Mouse (Mus musculus) kidney, embryonic 16.5 days (tissue): ENCODE data around the gene Bet1l. TPM values are rescaled to one million over a fixed set of nuclear protein-coding genes. Genes with fewer than 3 reads are reported as not detected.
A peak's percentile ranks its signal among the peaks of the same experiment; 100 is the strongest.

Experiments used
- ATAC-seq: fragments of 200-750 bp; cut with Nextera tagmentation; 2 replicates; pipeline ENCODE4 v1.8.0; 2017; ENCODE audit warnings: moderate TSS enrichment; ENCODE audit not compliant: low FRiP score, low TSS enrichment
- H3K27ac ChIP-seq: fragments of 300-500 bp; sonication (generic); 2 replicates; pipeline ENCODE4 v1.5.1; 2014; ENCODE audit warnings: low read length
- H3K27me3 ChIP-seq: fragments of 300-500 bp; sonication (generic); 2 replicates; pipeline ENCODE4 v1.6.1; 2014; ENCODE audit warnings: low read length, control low read depth, mixed read lengths; ENCODE audit not compliant: insufficient read depth
- H3K36me3 ChIP-seq: fragments of 300-500 bp; sonication (generic); 2 replicates; pipeline ENCODE4 v1.6.1; 2014; ENCODE audit warnings: low read length, control low read depth, mixed read lengths; ENCODE audit not compliant: insufficient read depth
- H3K4me1 ChIP-seq: fragments of 300-500 bp; sonication (generic); 2 replicates; pipeline ENCODE4 v1.6.1; 2014; ENCODE audit warnings: low read length, control low read depth, mixed read lengths; ENCODE audit not compliant: insufficient read depth
- H3K4me2 ChIP-seq: fragments of 300-500 bp; sonication (generic); replicated peaks from 2 replicates; pipeline ENCODE4 v1.6.1; 2014; ENCODE audit warnings: low read depth, low read length
- H3K4me3 ChIP-seq: fragments of 300-500 bp; sonication (generic); 2 replicates; pipeline ENCODE4 v1.5.1; 2014; ENCODE audit warnings: mild to moderate bottlenecking, low read length
- H3K9ac ChIP-seq: fragments of 300-500 bp; sonication (generic); replicated peaks from 2 replicates; pipeline ENCODE4 v1.6.1; 2014; ENCODE audit warnings: low read length
- H3K9me3 ChIP-seq: fragments of 300-500 bp; sonication (generic); 2 replicates; pipeline ENCODE4 v1.6.1; 2016; ENCODE audit warnings: low read length, control low read depth
- WGBS: fragments of 180-500 bp; shearing (Covaris S2); extraction: QIAGEN DNeasy Blood & Tissue Kit; methylation state at CpG from one replicate; pipeline ENCODE4 v1.1.7; 2014; 5-methylcytosine and 5-hydroxymethylcytosine counted together
- polyA plus RNA-seq: library from polyadenylated mRNA; unstranded; fragments of >200 nt; fragmentation: Nextera tagmentation; extraction: Ambion mirVana; gene quantifications from 2 replicates; pipeline ENCODE4 v1.2.1, GENCODE M21; 2015

Bet1l gene
- polyA plus RNA-seq, 1 experiment from 2014 or later, result 42.1 TPM

- Histone ChIP-seq H3K27me3 (peaks cover 6% of the 10 kb centered on the region; the same call in 1 of the 2 replicates), H3K4me2 (no peak overlapping the region), H3K9me3 (no peaks in the 10 kb centered on the region), H3K4me1 (no peaks in the 10 kb centered on the region), H3K4me3 (no peak overlapping the region), H3K36me3 (no peaks in the 10 kb centered on the region), H3K27ac (no peak overlapping the region), H3K9ac (no peak overlapping the region)
- no peak for ATAC-seq
- WGBS, result 80% methylated on average over 9 of the region's 9 CpGs
Observed at GRCm38 (mm10) chr7:140836243-140837115, 20.9 kb downstream of the Bet1l start.

DNA sequence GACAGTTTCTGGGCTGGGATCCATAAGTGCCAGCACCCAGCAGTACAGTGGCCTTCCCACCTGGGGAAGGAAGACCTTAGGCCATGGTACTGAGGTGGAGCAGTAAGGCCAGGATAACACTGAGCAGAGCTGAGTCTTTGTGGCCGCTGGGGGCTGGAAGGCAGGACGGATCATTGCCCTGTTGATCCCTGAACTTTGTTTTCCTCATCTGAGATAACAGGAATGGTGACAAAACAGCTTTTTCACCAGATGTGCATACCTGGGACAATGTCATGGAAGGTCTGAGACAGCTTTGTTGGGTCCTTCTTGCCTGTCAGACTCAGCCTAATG, 21.7 kb downstream of the Bet1l start:
- H3K4me1 ChIP-seq, result no peaks in the 10 kb centered on the region
- no peaks in the 10 kb centered on the region for H3K36me3 ChIP-seq
- ATAC-seq, result no peak
- H3K9me3 ChIP-seq, result no peaks in the 10 kb centered on the region
- no peak overlapping the region for H3K27ac ChIP-seq
- 0 out of 2 replicates have a peak, but pooled peaks cover 3% of the 10 kb centered on the region for H3K27me3 ChIP-seq
- no peak overlapping the region for H3K4me3 ChIP-seq
- H3K9ac ChIP-seq, result no peak overlapping the region
- 83% methylated on average over 2 of the region's 2 CpGs for WGBS
- H3K4me2 ChIP-seq, result no peak overlapping the region

DNA sequence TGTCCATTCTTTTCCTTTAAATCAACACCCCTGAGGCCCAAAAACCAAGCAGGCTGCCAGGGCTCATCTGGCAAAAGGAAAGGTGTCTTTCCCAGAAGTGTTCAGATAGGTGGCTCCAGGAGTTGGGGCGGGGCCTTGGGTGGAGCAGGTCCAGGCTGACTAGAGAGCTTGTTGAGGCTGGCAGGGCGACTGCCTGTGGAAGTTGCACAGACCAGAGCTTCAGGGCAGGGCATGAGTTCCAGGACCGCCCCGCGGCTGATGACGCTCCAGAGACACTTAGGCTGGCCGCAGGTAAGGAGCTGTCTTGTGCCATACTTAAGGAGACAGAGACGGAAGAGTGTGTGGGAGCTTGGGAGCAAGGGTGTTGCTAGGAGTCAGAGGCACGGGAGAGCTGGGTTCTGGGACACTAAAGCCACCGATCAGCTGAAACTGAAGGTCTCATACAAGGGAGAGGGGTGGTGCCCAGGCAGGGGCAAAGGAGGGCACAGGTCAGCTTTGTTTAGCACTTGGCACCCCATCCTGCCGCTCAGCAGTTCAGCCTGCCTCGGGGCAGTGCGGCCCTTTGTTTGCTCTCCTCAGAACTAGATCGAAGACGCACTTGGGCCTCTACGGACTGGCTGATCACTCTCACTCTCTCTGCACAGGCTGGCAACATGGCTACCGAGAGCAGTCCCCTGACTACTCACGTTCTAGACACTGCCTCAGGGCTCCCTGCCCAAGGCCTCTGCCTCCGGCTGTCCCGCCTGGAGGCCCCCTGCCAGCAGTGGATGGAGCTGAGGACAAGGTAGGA, 22.2 kb downstream of the Bet1l start, which contains the start of gene Urah:
Urah (plus strand) TSS at position 51 of the 790 bp plus-strand sequence.
- H3K27me3 ChIP-seq, result no peaks in the 10 kb centered on the region
- H3K36me3 ChIP-seq, result no peaks in the 10 kb centered on the region
- WGBS, result 46% methylated on average over 20 of the region's 20 CpGs
- no peak within 1 kb of the TSS for H3K4me2 ChIP-seq
- no peaks in the 10 kb centered on the region for H3K9me3 ChIP-seq
- ATAC-seq, result no peak; the same call in 1 of the 2 replicates
- H3K27ac ChIP-seq, result no peak within 1 kb of the TSS
- no peak within 1 kb of the TSS for H3K9ac ChIP-seq
- no peak within 1 kb of the TSS for H3K4me3 ChIP-seq
- H3K4me1 ChIP-seq, result no peaks in the 10 kb centered on the region

DNA sequence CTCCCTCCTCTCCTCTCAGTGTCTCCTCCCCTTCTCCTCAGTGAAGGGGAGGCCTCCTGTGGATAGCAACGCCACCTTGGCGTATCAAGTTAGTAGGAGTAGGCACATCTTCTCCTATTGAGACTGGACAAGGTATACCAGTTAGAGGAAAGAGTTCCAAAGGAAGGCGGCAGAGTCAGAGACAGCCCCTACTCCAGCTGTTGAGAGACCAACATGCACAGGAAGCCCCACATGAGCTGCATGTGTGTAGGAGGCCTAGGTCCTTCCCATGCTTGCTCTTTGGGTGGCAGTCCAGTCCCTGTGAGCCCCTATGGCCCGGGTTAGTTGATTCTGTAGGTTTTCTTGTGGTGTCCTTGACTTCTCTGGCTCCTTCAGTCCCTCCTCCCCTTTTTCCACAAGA, 24.0 kb downstream of the Bet1l start:
- H3K27ac ChIP-seq, result no peak overlapping the region
- H3K36me3 ChIP-seq, result no peaks in the 10 kb centered on the region
- H3K4me1 ChIP-seq, result no peaks in the 10 kb centered on the region
- ATAC-seq, result no peak
- WGBS, result 81% methylated on average over 4 of the region's 4 CpGs
- no peaks in the 10 kb centered on the region for H3K9me3 ChIP-seq
- no peak overlapping the region for H3K4me2 ChIP-seq
- no peak overlapping the region for H3K9ac ChIP-seq
- H3K27me3 ChIP-seq, result no peaks in the 10 kb centered on the region
- H3K4me3 ChIP-seq, result no peak overlapping the region

DNA sequence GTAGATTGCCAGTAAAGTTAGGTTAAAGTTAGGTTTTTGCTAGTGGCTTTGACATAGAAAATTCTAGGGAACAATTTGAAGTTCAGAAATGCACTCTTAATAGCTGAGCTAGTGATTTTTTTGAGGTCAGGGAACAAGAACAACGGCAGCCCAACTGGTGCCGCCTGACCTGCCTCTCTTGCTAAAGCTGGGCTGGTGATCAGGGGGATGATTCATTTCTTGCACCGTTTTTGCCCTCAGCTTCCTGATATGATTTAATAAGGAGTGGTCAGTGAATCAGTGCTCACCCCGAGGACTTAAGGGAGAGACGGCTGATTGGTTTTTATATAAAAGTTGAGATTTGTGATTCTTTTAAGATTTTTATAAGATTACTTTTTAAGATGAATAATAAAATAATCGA, 25.9 kb downstream of the Bet1l start:
- Histone ChIP-seq H3K9ac (no peak overlapping the region), H3K4me3 (no peak overlapping the region), H3K36me3 (no peaks in the 10 kb centered on the region), H3K9me3 (no peaks in the 10 kb centered on the region), H3K27me3 (no peaks in the 10 kb centered on the region), H3K4me2 (no peak overlapping the region), H3K4me1 (no peaks in the 10 kb centered on the region), H3K27ac (no peak overlapping the region)
- ATAC-seq, result no peak
- 65% methylated on average over 6 of the region's 6 CpGs for WGBS

DNA sequence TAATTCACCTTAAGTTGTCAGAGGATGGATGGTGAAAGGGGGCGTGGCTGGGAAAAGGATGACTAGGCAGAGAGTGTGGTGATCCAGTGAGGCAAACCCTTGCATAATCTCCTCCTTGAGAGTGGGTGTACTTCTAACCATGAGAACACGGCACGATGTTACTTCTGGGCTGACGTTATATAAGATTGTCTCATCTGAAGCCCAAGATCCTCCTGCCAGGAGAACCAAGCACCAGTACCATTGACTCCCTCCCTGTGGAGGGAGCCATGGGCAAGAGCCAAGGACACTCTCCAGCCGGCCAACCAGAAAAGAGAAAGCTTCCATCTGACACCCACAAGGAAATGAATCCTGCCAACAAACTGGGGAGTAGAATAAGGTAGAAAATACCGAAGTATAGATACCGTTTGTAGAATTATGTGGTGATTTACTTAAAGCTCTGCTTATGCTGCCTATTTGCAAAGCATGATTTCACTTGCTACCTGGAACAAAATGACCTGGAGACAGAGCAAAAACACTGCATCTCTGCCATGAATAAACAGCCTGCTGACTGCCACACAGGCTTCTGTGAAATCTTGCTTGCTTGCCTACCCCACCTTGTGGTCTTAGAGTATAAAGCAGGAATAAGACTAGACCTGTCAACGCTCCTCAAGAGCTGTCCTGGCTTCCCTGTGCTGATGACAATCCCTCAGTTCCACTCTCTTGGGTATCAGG, 29.1 kb downstream of the Bet1l start:
- peak; percentile 49 for ATAC-seq

GRCm38 (mm10) chr7:140822731-140823130, 34.6 kb downstream of the Bet1l start:
- 87% methylated on average over 4 of the region's 4 CpGs for WGBS
- H3K27me3 ChIP-seq, result no peaks in the 10 kb centered on the region

More for the DNA sequence above, 29.1 kb downstream of the Bet1l start:
- Histone ChIP-seq H3K4me1 (no peaks in the 10 kb centered on the region), H3K4me3 (no peak overlapping the region), H3K27ac (no peak overlapping the region), H3K4me2 (no peak overlapping the region), H3K36me3 (no peaks in the 10 kb centered on the region), H3K9ac (no peak overlapping the region), H3K27me3 (no peaks in the 10 kb centered on the region), H3K9me3 (no peaks in the 10 kb centered on the region)
- WGBS, result 36% methylated on average over 8 of the region's 8 CpGs

DNA sequence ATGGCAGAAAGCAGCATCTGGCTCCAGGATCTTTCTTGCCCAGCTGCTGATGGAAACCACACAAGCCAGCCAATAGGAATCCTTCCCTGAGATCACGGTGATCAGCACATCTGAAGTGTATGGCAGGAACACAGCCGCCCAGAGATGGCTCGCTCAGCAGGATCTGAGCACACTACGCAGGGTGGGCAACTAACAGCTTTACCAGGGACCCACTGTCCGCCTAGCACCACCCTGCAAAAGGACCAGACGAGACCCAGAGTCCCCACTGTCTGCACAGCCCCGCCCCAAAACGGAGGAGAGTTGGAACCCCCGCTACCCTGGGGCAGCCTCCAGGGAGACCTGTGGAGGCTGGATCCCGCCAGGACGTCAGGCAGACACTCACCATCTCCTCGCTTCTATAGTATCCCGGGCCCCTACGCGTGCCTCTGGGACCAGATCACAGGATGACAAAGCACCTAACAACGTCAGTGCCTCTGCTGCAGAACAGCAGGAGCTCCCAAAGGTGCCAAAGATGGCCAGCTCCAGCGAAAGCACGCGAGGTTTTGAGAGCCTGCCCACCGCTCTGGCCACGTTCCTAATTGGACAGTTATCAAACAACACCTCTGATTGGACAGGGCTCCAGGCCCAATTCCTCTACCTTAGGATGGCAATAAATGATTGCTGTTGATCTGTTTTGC, 35.6 kb downstream of the Bet1l start, which contains the start of gene Zfp941:
Zfp941 (minus strand) TSS at position 526 of the 677 bp plus-strand sequence.
- Histone ChIP-seq H3K9me3 (no peaks in the 10 kb centered on the region), H3K4me2 (peak within 1 kb of the TSS; percentile 57), H3K4me3 (peak within 1 kb of the TSS; percentile 45), H3K27me3 (no peaks in the 10 kb centered on the region), H3K27ac (no peak within 1 kb of the TSS), H3K36me3 (no peaks in the 10 kb centered on the region), H3K9ac (peak within 1 kb of the TSS; percentile 53), H3K4me1 (no peaks in the 10 kb centered on the region)
- WGBS, result 2% methylated on average over 21 of the region's 21 CpGs
- peak; percentile 77 for ATAC-seq

More at GRCm38 (mm10) chr7:140822731-140823130, 34.6 kb downstream of the Bet1l start:
- Histone ChIP-seq H3K4me1 (no peaks in the 10 kb centered on the region), H3K9ac (no peak overlapping the region), H3K4me2 (no peak overlapping the region), H3K27ac (no peak overlapping the region), H3K36me3 (no peaks in the 10 kb centered on the region), H3K9me3 (no peaks in the 10 kb centered on the region), H3K4me3 (no peak overlapping the region)
- no peak for ATAC-seq

GRCm38 (mm10) chr7:140821305-140821652, 36.1 kb downstream of the Bet1l start:
- 46% methylated on average over 5 of the region's 5 CpGs for WGBS
- H3K4me2 ChIP-seq, result peak overlapping the region; percentile 57
- no peaks in the 10 kb centered on the region for H3K36me3 ChIP-seq
- peak overlapping the region; percentile 45 for H3K4me3 ChIP-seq
- H3K27ac ChIP-seq, result no peak overlapping the region
- ATAC-seq, result no peak
- H3K4me1 ChIP-seq, result no peaks in the 10 kb centered on the region
- H3K9ac ChIP-seq, result peak overlapping the region; percentile 53; the same call in 1 of the 2 replicates
- H3K27me3 ChIP-seq, result no peaks in the 10 kb centered on the region
- H3K9me3 ChIP-seq, result no peaks in the 10 kb centered on the region
